Mouse (Mus musculus) MN1 (cell line): ENCODE results near the gene Plppr4.

Source experiments
- DNase-seq: peaks from one replicate; pipeline ENCODE4 v3.0.0-alpha.2; 2016; ENCODE audit warnings: low spot score

Gene Plppr4

GRCm38 (mm10) chr3:117294308-117294925 is 66.3 kb downstream of the Plppr4 start:
- no peak for DNase-seq
